Mouse (Mus musculus): ENCODE data around the gene Prex1.

The Prex1 gene

GRCm38 (mm10) chr2:166661971-166662370, 51.7 kb downstream of the Prex1 start:
- in situ Hi-C loops (cut with MseI, MboI): no loop called here

- in situ Hi-C loops (cut with MseI, MboI): no loop called here
These were observed 52.1 kb downstream of the Prex1 start for GRCm38 (mm10) chr2:166661498-166661897.

GRCm38 (mm10) chr2:166658380-166658779, 55.3 kb downstream of the Prex1 start:
- in situ Hi-C loops (cut with MseI, MboI): no loop called here

- in situ Hi-C loops (cut with MseI, MboI): no loop called here
These were observed 56.1 kb downstream of the Prex1 start for GRCm38 (mm10) chr2:166657451-166658011.

- in situ Hi-C loops (cut with MseI, MboI): no loop called here
These were observed 57.0 kb downstream of the Prex1 start for GRCm38 (mm10) chr2:166656630-166657029.

- in situ Hi-C loops (cut with MseI, MboI): no loop called here
These were observed 57.7 kb downstream of the Prex1 start for GRCm38 (mm10) chr2:166655727-166656520.

- in situ Hi-C loops (cut with MseI, MboI): no loop called here
These were observed 58.3 kb downstream of the Prex1 start for GRCm38 (mm10) chr2:166655308-166655707.

GRCm38 (mm10) chr2:166654875-166655274, 58.8 kb downstream of the Prex1 start:
- in situ Hi-C loops (cut with MseI, MboI): no loop called here

GRCm38 (mm10) chr2:166653564-166653963, 60.1 kb downstream of the Prex1 start:
- in situ Hi-C loops (cut with MseI, MboI): no loop called here

GRCm38 (mm10) chr2:166652672-166653071, 61.0 kb downstream of the Prex1 start:
- in situ Hi-C loops (cut with MseI, MboI): no loop called here

- in situ Hi-C loops (cut with MseI, MboI): no loop called here
These were observed 62.2 kb downstream of the Prex1 start for GRCm38 (mm10) chr2:166651317-166652030.

- in situ Hi-C loops (cut with MseI, MboI): no loop called here
These were observed 63.2 kb downstream of the Prex1 start for GRCm38 (mm10) chr2:166650414-166650813.

GRCm38 (mm10) chr2:166647242-166647641, 66.4 kb downstream of the Prex1 start:
- in situ Hi-C loops (cut with MseI, MboI): no loop called here

GRCm38 (mm10) chr2:166646434-166647088, 67.1 kb downstream of the Prex1 start:
- in situ Hi-C loops (cut with MseI, MboI): no loop called here

GRCm38 (mm10) chr2:166644816-166645215, 68.8 kb downstream of the Prex1 start:
- in situ Hi-C loops (cut with MseI, MboI): no loop called here

- in situ Hi-C loops (cut with MseI, MboI): no loop called here
These were observed 71.0 kb downstream of the Prex1 start for GRCm38 (mm10) chr2:166642581-166642987.

GRCm38 (mm10) chr2:166639750-166640149, 73.9 kb downstream of the Prex1 start:
- in situ Hi-C loops (cut with MseI, MboI): no loop called here

- in situ Hi-C loops (cut with MseI, MboI): no loop called here
These were observed 74.5 kb downstream of the Prex1 start for GRCm38 (mm10) chr2:166638947-166639641.

- in situ Hi-C loops (cut with MseI, MboI): no loop called here
These were observed 75.4 kb downstream of the Prex1 start for GRCm38 (mm10) chr2:166638079-166638800.

GRCm38 (mm10) chr2:166637673-166637990, 76.0 kb downstream of the Prex1 start:
- in situ Hi-C loops (cut with MseI, MboI): no loop called here

All from mouse trophoblast stem cell (cell line).